Mouse (Mus musculus): ENCODE results near the gene Acbd7. TPM values are rescaled to one million over a fixed set of nuclear protein-coding genes. Genes with fewer than 3 reads are reported as not detected.

Gene Acbd7
- polyA plus RNA-seq, 1 experiment from 2014 or later, result 4.2 TPM

Other genes with a start within 250 kb of the Acbd7 start
- 48.2 and 49.5 TPM in 2 replicates for gene Fam171a1, start 221.9 kb upstream of the Acbd7 start, polyA plus RNA-seq (2015; fragmentation: Nextera tagmentation; extraction: Ambion mirVana)
- 101 and 109 TPM in 2 replicates for gene Nmt2, start 52.0 kb upstream of the Acbd7 start, polyA plus RNA-seq (2015; fragmentation: Nextera tagmentation; extraction: Ambion mirVana)
- 11.1 and 12.1 TPM in 2 replicates for gene Rpp38, start 3.5 kb upstream of the Acbd7 start, polyA plus RNA-seq (2015; fragmentation: Nextera tagmentation; extraction: Ambion mirVana)
- not detected in 2 replicates for gene Olah, start 61.0 kb downstream of the Acbd7 start, polyA plus RNA-seq (2015; fragmentation: Nextera tagmentation; extraction: Ambion mirVana)
- 5.5 and 6.0 TPM in 2 replicates for gene Meig1, start 86.5 kb downstream of the Acbd7 start, polyA plus RNA-seq (2015; fragmentation: Nextera tagmentation; extraction: Ambion mirVana)
- 8.1 and 8.2 TPM in 2 replicates for gene Dclre1c, start 88.0 kb downstream of the Acbd7 start, polyA plus RNA-seq (2015; fragmentation: Nextera tagmentation; extraction: Ambion mirVana)
- 8.0 TPM in 2 replicates for gene Suv39h2, start 138.9 kb downstream of the Acbd7 start, polyA plus RNA-seq (2015; fragmentation: Nextera tagmentation; extraction: Ambion mirVana)
- 7.8 and 7.9 TPM in 2 replicates for gene Gm45902, start 176.6 kb downstream of the Acbd7 start, polyA plus RNA-seq (2015; fragmentation: Nextera tagmentation; extraction: Ambion mirVana)
- 63.9 and 65.4 TPM in 2 replicates for gene Hspa14, start 176.6 kb downstream of the Acbd7 start, polyA plus RNA-seq (2015; fragmentation: Nextera tagmentation; extraction: Ambion mirVana)
- gene Cdnf, start 176.9 kb downstream of the Acbd7 start, polyA plus RNA-seq (2015; fragmentation: Nextera tagmentation; extraction: Ambion mirVana), result 0.14 and 0.25 TPM in 2 replicates
- 27.5 and 30.9 TPM in 2 replicates for gene Fam107b, start 234.3 kb downstream of the Acbd7 start, polyA plus RNA-seq (2015; fragmentation: Nextera tagmentation; extraction: Ambion mirVana)